Mouse (Mus musculus): ENCODE data around the gene Peli3. TPM values are rescaled to one million over a fixed set of nuclear protein-coding genes. Genes with fewer than 3 reads are reported as not detected.

Gene Peli3
- total and polyA plus RNA-seq, 3 experiments, result 8.9 to 16.5 (median 11.8) TPM

DNA sequence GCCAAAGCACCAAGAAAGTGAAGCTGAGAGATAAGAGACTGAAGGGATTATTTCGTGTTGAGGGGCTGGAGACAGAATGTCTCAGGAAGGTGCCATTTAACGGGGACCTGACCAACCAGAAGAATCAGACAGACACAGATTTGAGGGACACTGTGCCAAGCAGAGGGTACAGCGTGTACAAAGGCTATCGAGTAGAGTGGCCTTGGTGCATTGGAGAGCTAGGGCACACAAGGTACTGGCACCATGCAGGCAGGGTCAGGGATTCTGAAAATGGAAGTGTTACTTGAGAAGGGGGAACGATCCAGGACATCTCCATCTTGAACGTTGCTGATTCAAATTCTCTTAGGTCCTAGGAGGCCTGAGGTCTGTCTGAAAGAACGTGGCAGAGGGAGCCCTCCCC is 33.6 kb downstream of the Peli3 start:
- DNase-seq, result no peak

DNA sequence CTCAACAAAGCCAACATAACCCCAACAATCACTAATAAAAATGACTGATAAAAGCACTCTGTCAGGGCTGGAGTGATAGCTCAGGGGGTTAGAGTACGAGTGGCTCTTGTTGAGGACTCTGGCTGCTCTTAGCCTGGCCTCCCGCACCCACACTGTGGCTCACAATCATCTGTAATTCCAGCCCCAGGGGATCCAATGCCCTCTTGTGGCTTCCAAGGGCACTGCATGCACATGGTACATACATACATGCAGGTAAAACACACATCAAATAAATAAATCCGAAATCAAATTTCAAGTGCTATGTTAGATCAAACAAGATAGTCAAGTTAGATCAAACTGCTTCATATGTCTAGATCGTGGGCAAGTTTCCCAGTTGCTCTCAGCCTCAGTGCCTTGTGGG is 34.8 kb downstream of the Peli3 start:
- DNase-seq, result no peak

DNA sequence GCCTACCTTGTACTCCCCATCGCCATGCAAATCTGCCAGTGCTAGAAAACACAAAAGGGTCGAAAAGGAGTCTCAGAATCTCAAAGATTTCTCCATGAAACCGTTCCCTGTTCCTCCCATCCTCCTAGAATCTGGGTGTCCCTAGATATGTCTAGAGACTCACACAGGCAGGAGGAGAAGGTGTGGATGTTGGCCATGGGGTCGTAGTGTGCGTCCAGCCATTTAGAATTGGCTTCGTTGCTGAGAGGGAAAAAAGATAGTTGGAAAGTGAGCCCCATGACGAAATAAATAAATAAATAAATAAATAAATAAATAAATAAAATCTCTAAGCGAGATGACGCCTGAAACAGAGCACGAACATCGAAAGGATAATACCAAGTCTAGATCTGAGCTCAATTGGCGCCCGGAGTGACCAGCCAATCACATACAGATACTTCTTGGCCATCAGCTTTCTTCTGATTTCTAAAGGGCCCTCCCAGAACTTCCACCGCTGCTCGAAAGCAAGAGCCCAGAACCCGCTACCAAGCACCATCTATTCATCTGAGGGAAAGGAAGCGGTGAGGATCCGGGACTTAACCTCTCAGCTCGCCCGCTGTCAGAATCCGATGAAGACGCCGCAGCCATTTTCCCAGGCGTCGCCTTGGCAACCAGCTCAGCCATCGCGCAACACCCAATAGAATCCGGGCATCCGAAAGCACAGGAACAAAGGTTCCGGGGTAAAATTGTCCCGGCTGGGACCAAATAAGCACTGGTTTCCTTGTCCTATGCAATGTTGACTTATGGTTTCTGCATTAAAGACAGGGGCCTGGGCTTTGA is 36.7 kb downstream of the Peli3 start, which contains the start of gene Bbs1:
Bbs1 (minus strand) TSS at position 650 of the 816 bp plus-strand sequence.
- peak; percentile 82 for DNase-seq

DNA sequence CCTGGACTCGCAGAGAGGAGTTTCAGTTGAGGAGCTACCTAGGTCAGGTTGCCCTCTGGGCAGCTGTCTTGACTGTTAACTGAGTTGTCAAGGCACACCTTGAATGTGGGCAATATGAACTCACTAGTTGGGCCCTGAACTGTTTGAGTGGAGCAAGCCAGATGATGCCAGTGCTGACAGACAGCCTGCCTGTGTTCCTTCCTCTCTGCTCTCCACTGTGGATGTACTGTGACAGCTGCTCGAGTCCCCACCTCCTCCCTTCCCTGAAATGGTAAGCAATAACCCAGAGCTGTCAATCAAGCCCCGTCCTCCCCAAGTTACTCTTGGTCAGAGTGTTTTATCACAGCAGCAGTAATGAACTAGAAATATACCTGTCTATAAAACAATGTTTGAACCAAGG is 43.0 kb downstream of the Peli3 start:
- no peak for DNase-seq

DNA sequence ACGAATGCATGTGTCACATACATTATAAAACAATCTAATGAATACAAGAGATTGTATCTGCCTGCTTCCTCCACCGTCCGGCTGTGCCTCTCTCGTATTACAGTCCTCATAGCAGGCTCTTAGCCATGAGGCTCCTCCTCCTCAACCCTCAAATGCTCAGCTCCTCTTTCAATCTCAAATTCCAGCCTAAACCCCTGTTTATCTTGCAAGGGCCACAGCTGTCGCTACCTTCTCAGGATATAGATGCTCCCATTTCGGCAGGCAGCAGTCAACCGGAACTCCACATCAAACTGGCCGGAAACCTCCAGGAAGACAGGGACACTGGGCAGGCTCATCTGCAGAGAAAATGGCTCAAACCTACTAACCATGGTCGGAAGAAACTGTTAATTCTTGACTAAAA is 44.0 kb downstream of the Peli3 start:
- no peak for DNase-seq

DNA sequence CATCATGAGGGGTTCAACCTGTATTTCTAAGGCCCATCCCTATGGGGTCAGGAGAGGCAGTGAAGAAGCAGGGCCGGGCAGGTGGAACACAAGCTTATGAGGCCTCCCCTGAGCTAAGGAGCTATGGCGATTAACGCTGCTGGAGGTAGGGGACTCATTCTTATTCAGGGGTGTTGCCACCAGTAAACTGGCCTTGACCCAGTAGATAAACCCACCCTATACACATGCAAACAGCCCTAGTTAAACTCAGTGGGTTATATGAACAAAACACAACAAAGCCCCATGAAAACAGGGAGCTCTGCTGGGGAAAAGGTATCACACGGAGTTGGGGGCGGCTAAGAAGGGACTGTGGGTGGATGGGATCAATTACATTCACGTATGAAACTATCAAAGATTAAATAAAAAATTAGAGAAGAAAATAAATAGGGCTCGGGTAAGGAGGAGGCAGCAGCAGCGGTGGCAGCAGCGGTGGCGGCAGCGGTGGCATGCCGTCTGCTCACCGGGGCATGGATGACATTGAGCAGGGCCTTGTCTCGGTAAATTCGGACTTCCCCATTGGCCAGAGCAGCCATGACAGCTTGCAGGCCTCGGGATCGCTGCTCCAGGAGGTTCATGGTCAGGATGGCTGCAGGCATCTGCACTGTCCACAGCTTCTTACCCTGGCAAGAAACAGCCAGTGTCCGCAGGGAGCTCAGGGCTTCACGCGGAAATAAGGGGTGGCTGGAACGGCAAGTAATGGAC is 46.0 kb downstream of the Peli3 start:
- DNase-seq, result no peak

DNA sequence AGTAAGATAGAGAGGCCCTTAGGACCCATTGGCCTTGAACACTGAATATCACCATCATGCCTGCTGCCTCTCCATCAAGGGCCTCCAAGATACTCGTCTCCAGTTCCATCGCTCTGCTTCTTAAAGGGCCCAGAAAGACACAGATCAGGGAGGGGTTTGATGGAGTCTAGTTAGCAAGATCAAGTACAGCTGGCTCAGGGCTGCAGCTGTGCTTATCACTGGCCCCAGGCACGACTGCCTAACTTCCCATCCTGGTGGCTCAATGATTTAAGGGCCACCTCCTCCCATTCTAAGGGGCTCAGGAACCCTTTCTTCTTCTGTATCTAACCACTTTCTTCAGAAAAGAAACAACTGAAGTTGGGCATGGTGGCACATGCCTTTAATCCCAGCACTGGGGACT is 51.1 kb downstream of the Peli3 start:
- DNase-seq, result no peak

DNA sequence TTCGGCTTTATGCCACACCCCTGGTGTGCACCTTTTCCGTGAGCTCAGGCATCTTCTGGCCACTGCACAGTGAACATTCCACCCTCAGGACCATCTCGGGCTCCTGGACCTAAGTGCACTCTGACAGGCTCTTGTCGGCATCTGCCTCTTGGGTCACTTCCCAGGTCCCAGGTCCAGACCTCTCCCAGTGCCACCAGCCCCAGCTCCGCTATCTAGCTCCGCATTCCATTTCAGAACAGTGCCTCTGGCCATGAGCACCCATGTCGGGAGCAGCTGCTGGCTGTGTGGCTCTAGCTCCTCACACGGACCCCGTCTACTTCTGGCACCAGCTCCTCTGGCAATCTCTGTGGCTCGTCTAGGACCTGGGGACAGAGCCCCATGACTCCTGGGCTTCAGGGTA is 53.1 kb downstream of the Peli3 start:
- no peak for DNase-seq

DNA sequence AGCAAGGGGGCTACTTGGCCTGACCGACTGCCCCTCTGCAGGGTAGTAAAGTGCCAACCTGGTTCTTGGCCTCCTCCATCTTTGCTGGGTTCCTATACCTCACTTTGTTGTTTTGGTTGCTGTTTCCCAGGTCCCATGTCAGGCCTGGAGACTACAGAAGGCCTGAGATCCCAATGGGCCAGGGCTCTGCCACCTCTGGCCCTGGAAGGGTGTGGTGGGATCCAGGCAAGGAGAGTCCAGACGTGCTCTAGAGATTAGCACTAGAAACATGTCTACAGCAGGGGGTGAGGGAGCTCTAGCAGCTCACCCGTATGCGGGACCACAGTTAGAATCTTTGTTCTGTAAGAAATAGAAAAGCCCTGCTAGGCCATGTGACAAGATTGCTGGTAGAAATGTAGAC is 59.0 kb downstream of the Peli3 start:
- no peak for DNase-seq

Other genes with a start within 250 kb of the Peli3 start
- under 1 TPM in 1 of 2 experiments, not detected in 1; 0.12 TPM for gene Gm960, start 244.5 kb downstream of the Peli3 start, total RNA-seq (2021)
- 0.27 and 2.3 TPM in 2 replicates for gene Gm960, start 244.5 kb downstream of the Peli3 start, polyA plus RNA-seq (2012; rRNA removed)
- gene Sptbn2, start 232.0 kb downstream of the Peli3 start, total RNA-seq (2021), result under 1 TPM; 0.58 to 0.83 TPM
- gene Sptbn2, start 232.0 kb downstream of the Peli3 start, polyA plus RNA-seq (2012; rRNA removed), result 0.30 and 0.42 TPM in 2 replicates
- gene Rbm4b, start 186.6 kb downstream of the Peli3 start, total RNA-seq (2021), result 10 to 100 TPM; 12.4 to 17.9 TPM
- 5.8 and 7.4 TPM in 2 replicates for gene Rbm4b, start 186.6 kb downstream of the Peli3 start, polyA plus RNA-seq (2012; rRNA removed)
- 10 to 100 TPM; 50.2 to 72.7 TPM for gene Rbm4, start 149.2 kb downstream of the Peli3 start, total RNA-seq (2021)
- 11.8 and 14.7 TPM in 2 replicates for gene Rbm4, start 149.2 kb downstream of the Peli3 start, polyA plus RNA-seq (2012; rRNA removed)
- gene Gm21992, start 131.5 kb downstream of the Peli3 start, total RNA-seq (2021), result 10 to 100 TPM; 15.3 to 25.3 TPM
- 24.1 and 31.9 TPM in 2 replicates for gene Gm21992, start 131.5 kb downstream of the Peli3 start, polyA plus RNA-seq (2012; rRNA removed)
- 10 to 100 TPM; 37.9 to 45.9 TPM for gene Rbm14, start 131.5 kb downstream of the Peli3 start, total RNA-seq (2021)
- gene Rbm14, start 131.5 kb downstream of the Peli3 start, polyA plus RNA-seq (2012; rRNA removed), result 83.4 and 97.2 TPM in 2 replicates
- 100 to 1,000 TPM in 1 of 2 experiments, 10 to 100 TPM in 1; 63.8 to 107 TPM for gene Ccs, start 103.8 kb downstream of the Peli3 start, total RNA-seq (2021)
- 79.1 and 102 TPM in 2 replicates for gene Ccs, start 103.8 kb downstream of the Peli3 start, polyA plus RNA-seq (2012; rRNA removed)
- gene Ccdc87, start 103.8 kb downstream of the Peli3 start, total RNA-seq (2021), result under 1 TPM; 0.17 to 0.20 TPM
- gene Ccdc87, start 103.8 kb downstream of the Peli3 start, polyA plus RNA-seq (2012; rRNA removed), result 0.09 TPM in 1 of 2 replicates, not detected in the other
- gene Ctsf, start 88.0 kb downstream of the Peli3 start, total RNA-seq (2021), result 100 to 1,000 TPM; 214 to 421 TPM
- 1,208 and 1,259 TPM in 2 replicates for gene Ctsf, start 88.0 kb downstream of the Peli3 start, polyA plus RNA-seq (2012; rRNA removed)
- gene Actn3, start 65.2 kb downstream of the Peli3 start, total RNA-seq (2021), result 1 to 10 TPM in 1 of 2 experiments, under 1 TPM in 1; 0.43 to 1.0 TPM
- 0.16 and 0.47 TPM in 2 replicates for gene Actn3, start 65.2 kb downstream of the Peli3 start, polyA plus RNA-seq (2012; rRNA removed)
- 10 to 100 TPM; 16.7 to 21.8 TPM for gene Zdhhc24, start 64.5 kb downstream of the Peli3 start, total RNA-seq (2021)
- gene Zdhhc24, start 64.5 kb downstream of the Peli3 start, polyA plus RNA-seq (2012; rRNA removed), result 78.3 and 80.4 TPM in 2 replicates
- 10 to 100 TPM in 1 of 2 experiments, 1 to 10 TPM in 1; 5.9 to 13.9 TPM for gene Bbs1, start 36.5 kb downstream of the Peli3 start, total RNA-seq (2021)
- 6.1 and 6.2 TPM in 2 replicates for gene Bbs1, start 36.5 kb downstream of the Peli3 start, polyA plus RNA-seq (2012; rRNA removed)
- 100 to 1,000 TPM in 1 of 2 experiments, 10 to 100 TPM in 1; 93.0 to 104 TPM for gene Dpp3, start 14.8 kb downstream of the Peli3 start, total RNA-seq (2021)
- gene Dpp3, start 14.8 kb downstream of the Peli3 start, polyA plus RNA-seq (2012; rRNA removed), result 259 and 313 TPM in 2 replicates
- 10 to 100 TPM; 43.1 to 60.6 TPM for gene Mrpl11, start 19.0 kb upstream of the Peli3 start, total RNA-seq (2021)
- gene Mrpl11, start 19.0 kb upstream of the Peli3 start, polyA plus RNA-seq (2012; rRNA removed), result 16.3 and 19.7 TPM in 2 replicates
- under 1 TPM; 0.43 to 0.55 TPM for gene Npas4, start 47.2 kb upstream of the Peli3 start, total RNA-seq (2021)
- 1.1 and 1.3 TPM in 2 replicates for gene Npas4, start 47.2 kb upstream of the Peli3 start, polyA plus RNA-seq (2012; rRNA removed)
- 1 to 10 TPM; 4.3 to 6.9 TPM for gene Slc29a2, start 80.7 kb upstream of the Peli3 start, total RNA-seq (2021)
- gene Slc29a2, start 80.7 kb upstream of the Peli3 start, polyA plus RNA-seq (2012; rRNA removed), result 12.6 and 13.4 TPM in 2 replicates
- gene B4gat1, start 95.7 kb upstream of the Peli3 start, total RNA-seq (2021), result 10 to 100 TPM; 27.8 to 44.9 TPM
- 49.9 and 51.8 TPM in 2 replicates for gene B4gat1, start 95.7 kb upstream of the Peli3 start, polyA plus RNA-seq (2012; rRNA removed)
- gene AC124502.3, start 95.8 kb upstream of the Peli3 start, total RNA-seq (2021), result 1 to 10 TPM; 1.6 to 2.6 TPM
- 0.55 and 0.89 TPM in 2 replicates for gene AC124502.3, start 95.8 kb upstream of the Peli3 start, polyA plus RNA-seq (2012; rRNA removed)
- 10 to 100 TPM; 28.5 to 28.8 TPM for gene Brms1, start 98.2 kb upstream of the Peli3 start, total RNA-seq (2021)
- 30.3 and 36.2 TPM in 2 replicates for gene Brms1, start 98.2 kb upstream of the Peli3 start, polyA plus RNA-seq (2012; rRNA removed)
- 1 to 10 TPM; 3.1 to 9.6 TPM for gene Rin1, start 107.4 kb upstream of the Peli3 start, total RNA-seq (2021)
- gene Rin1, start 107.4 kb upstream of the Peli3 start, polyA plus RNA-seq (2012; rRNA removed), result 8.8 and 11.6 TPM in 2 replicates
- gene Cd248, start 125.0 kb upstream of the Peli3 start, total RNA-seq (2021), result 10 to 100 TPM; 10.4 to 19.8 TPM
- gene Cd248, start 125.0 kb upstream of the Peli3 start, polyA plus RNA-seq (2012; rRNA removed), result 23.4 and 24.1 TPM in 2 replicates
- gene Tmem151a, start 142.4 kb upstream of the Peli3 start, total RNA-seq (2021), result 1 to 10 TPM; 1.2 to 2.9 TPM
- 4.8 and 5.0 TPM in 2 replicates for gene Tmem151a, start 142.4 kb upstream of the Peli3 start, polyA plus RNA-seq (2012; rRNA removed)
- 10 to 100 TPM; 69.5 to 82.3 TPM for gene Yif1a, start 145.4 kb upstream of the Peli3 start, total RNA-seq (2021)
- 135 and 147 TPM in 2 replicates for gene Yif1a, start 145.4 kb upstream of the Peli3 start, polyA plus RNA-seq (2012; rRNA removed)
- gene Cnih2, start 155.4 kb upstream of the Peli3 start, total RNA-seq (2021), result 1 to 10 TPM; 1.2 to 2.4 TPM
- gene Cnih2, start 155.4 kb upstream of the Peli3 start, polyA plus RNA-seq (2012; rRNA removed), result 7.1 and 13.2 TPM in 2 replicates
- gene Rab1b, start 163.9 kb upstream of the Peli3 start, total RNA-seq (2021), result 100 to 1,000 TPM; 166 to 194 TPM
- gene Rab1b, start 163.9 kb upstream of the Peli3 start, polyA plus RNA-seq (2012; rRNA removed), result 335 and 337 TPM in 2 replicates
- gene Klc2, start 175.4 kb upstream of the Peli3 start, total RNA-seq (2021), result 10 to 100 TPM; 44.2 to 48.1 TPM
- gene Klc2, start 175.4 kb upstream of the Peli3 start, polyA plus RNA-seq (2012; rRNA removed), result 95.3 and 101 TPM in 2 replicates